Mouse (Mus musculus) inflammation-experienced regulatory T-cells, adult 6 months (primary cell): ENCODE data around the gene Snap25. TPM values are rescaled to one million over a fixed set of nuclear protein-coding genes. Genes with fewer than 3 reads are reported as not detected.

Experiments used
- ATAC-seq: one replicate; pipeline ENCODE4 v1.8.0; 2017
- polyA plus RNA-seq, 3 experiments: library from polyadenylated mRNA; unstranded; fragments of 100-300 nt; shearing (Covaris generic); gene quantifications; one replicate each; pipeline ENCODE4 v1.2.1; 2017

The Snap25 gene
- polyA plus RNA-seq, 3 experiments from 2014 or later: not detected

- no peak for ATAC-seq
Measured at GRCm38 (mm10) chr2:136816717-136817400, 103.6 kb downstream of the Snap25 start.

GRCm38 (mm10) chr2:136823751-136824716 lies 110.8 kb downstream of the Snap25 start:
- no peak for ATAC-seq

GRCm38 (mm10) chr2:136827612-136828011 lies 114.4 kb downstream of the Snap25 start:
- no peak for ATAC-seq

Other genes with a start within 250 kb of the Snap25 start
- gene Ankef1, start 211.5 kb upstream of the Snap25 start, polyA plus RNA-seq: under 1 TPM in 1 of 3 experiments, not detected in 2; 0.15 TPM
- 10 to 100 TPM in 2 of 3 experiments, not detected in 1; 13.1 to 24.4 TPM for gene AL731706.2, start 172.2 kb downstream of the Snap25 start, polyA plus RNA-seq
- gene Slx4ip, start 177.8 kb downstream of the Snap25 start, polyA plus RNA-seq: 1 to 10 TPM; 4.8 to 6.7 (median 6.1) TPM
- 10 to 100 TPM; 14.1 to 26.3 (median 18.6) TPM for gene AL731706.1, start 177.9 kb downstream of the Snap25 start, polyA plus RNA-seq
- 10 to 100 TPM; 11.4 to 13.7 (median 11.5) TPM for gene Mkks, start 177.9 kb downstream of the Snap25 start, polyA plus RNA-seq